Mouse (Mus musculus) forebrain, embryonic 11.5 days (tissue): ENCODE data around the gene Kctd18. TPM values are rescaled to one million over a fixed set of nuclear protein-coding genes. Genes with fewer than 3 reads are reported as not detected.

ENCODE experiments used
- ATAC-seq: fragments of 200-750 bp; cut with Nextera tagmentation; replicated peaks from 2 replicates; pipeline ENCODE4 v1.8.0; 2017; ENCODE audit warnings: moderate TSS enrichment; ENCODE audit not compliant: low FRiP score
- DNase-seq: peaks from one replicate; pipeline ENCODE4 v3.0.0-alpha.2; 2017; ENCODE audit warnings: low spot score
- H3K27ac ChIP-seq: fragments of 300-500 bp; sonication (generic); 2 replicates; pipeline ENCODE4 v1.5.1; 2014; ENCODE audit warnings: low read depth, low read length
- H3K27me3 ChIP-seq: fragments of 300-500 bp; sonication (generic); 2 replicates; pipeline ENCODE4 v1.6.1; 2014; ENCODE audit warnings: mild to moderate bottlenecking, low read length, mixed read lengths; ENCODE audit not compliant: control insufficient read depth, insufficient read depth
- H3K36me3 ChIP-seq: fragments of 300-500 bp; sonication (generic); 2 replicates; pipeline ENCODE4 v1.6.1; 2014; ENCODE audit warnings: mild to moderate bottlenecking, low read length, moderate library complexity, mixed read lengths; ENCODE audit not compliant: control insufficient read depth, insufficient read depth
- H3K4me1 ChIP-seq: fragments of 300-500 bp; sonication (generic); replicated peaks from 2 replicates; pipeline ENCODE4 v1.6.1; 2014; ENCODE audit warnings: low read length, mixed read lengths; ENCODE audit not compliant: control insufficient read depth, insufficient read depth
- H3K4me2 ChIP-seq: fragments of 300-500 bp; sonication (generic); 2 replicates; pipeline ENCODE4 v1.6.1; 2014; ENCODE audit warnings: low read depth, mild to moderate bottlenecking, low read length, moderate library complexity, mixed read lengths; ENCODE audit not compliant: severe bottlenecking
- H3K4me3 ChIP-seq: fragments of 300-500 bp; sonication (generic); 2 replicates; pipeline ENCODE4 v1.5.1; 2014; ENCODE audit warnings: low read depth, low read length
- H3K9ac ChIP-seq: fragments of 300-500 bp; sonication (generic); 2 replicates; pipeline ENCODE4 v1.6.1; 2014; ENCODE audit warnings: low read length
- H3K9me3 ChIP-seq: fragments of 300-500 bp; sonication (generic); 2 replicates; pipeline ENCODE4 v1.6.1; 2016; ENCODE audit warnings: low read length, mixed read lengths; ENCODE audit not compliant: control insufficient read depth
- WGBS: fragments of 180-500 bp; shearing (Covaris S2); extraction: QIAGEN DNeasy Blood & Tissue Kit; methylation state at CpG from one replicate; pipeline ENCODE4 v1.1.7; 2014; 5-methylcytosine and 5-hydroxymethylcytosine counted together
- polyA plus RNA-seq: library from polyadenylated mRNA; unstranded; fragments of >200 nt; fragmentation: Nextera tagmentation; extraction: Ambion mirVana; gene quantifications from 2 replicates; pipeline ENCODE4 v1.2.1, GENCODE M21; 2014

Gene Kctd18
- polyA plus RNA-seq, 1 experiment from 2014 or later = 19.5 TPM

DNA sequence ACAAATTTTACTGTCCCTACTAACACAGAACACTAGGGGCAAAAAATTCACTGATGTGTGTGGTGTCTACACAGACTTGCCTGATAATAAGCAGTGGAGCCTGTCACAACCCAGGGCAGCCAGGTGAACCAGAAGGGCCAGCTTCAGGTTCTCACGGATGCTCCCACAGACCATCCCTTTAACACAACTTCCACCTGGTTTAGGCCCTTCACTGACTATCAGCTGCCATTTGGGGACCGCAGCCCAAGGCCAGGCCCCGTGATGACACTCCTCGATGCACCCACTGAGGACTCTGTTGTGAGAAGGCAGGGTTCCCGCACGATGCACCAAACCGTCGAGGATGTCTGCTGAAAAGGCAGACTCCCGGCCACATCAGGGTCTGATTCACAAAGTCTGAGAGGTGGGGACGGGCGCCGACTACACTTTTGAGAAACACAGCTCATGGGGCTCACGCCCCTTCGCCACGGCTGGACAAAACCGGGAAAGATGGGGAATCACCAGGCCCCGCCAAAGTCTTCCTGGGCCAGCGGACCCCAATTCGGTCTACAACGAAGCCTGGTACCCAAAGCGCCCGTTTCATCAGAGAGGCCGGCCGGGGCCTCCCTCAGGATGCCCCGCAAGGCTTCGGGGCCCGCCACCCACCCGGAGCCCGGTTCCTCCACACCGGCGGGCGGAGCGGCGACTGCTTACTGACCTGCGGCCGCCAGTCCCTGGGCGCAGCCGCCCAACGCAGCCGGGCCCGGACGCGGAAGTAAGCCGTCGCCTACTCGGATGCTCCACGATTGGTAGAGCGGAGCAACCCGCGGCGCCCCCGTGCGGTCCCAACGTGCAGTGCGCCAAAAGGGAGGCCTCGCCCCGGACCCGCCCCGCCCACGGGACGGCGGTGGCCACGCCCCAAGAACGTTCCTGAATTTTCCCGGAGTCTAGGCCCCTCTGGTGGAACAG is 49.2 kb downstream of the Kctd18 start:
- no peaks in the 10 kb centered on the region for H3K27me3 ChIP-seq
- 1% methylated on average over 65 of the region's 65 CpGs for WGBS
- H3K4me1 ChIP-seq = no peaks in the 10 kb centered on the region; the same call in 1 of the 2 replicates
- no peaks in the 10 kb centered on the region for H3K36me3 ChIP-seq
- peak overlapping the region; percentile 92 for H3K9ac ChIP-seq
- DNase-seq = peak; percentile 98
- peak overlapping the region; percentile 80 for H3K4me2 ChIP-seq
- peak overlapping the region; percentile 71 for H3K4me3 ChIP-seq
- peak; percentile 97 for ATAC-seq
- peak overlapping the region; percentile 46 for H3K27ac ChIP-seq
- H3K9me3 ChIP-seq = no peaks in the 10 kb centered on the region

DNA sequence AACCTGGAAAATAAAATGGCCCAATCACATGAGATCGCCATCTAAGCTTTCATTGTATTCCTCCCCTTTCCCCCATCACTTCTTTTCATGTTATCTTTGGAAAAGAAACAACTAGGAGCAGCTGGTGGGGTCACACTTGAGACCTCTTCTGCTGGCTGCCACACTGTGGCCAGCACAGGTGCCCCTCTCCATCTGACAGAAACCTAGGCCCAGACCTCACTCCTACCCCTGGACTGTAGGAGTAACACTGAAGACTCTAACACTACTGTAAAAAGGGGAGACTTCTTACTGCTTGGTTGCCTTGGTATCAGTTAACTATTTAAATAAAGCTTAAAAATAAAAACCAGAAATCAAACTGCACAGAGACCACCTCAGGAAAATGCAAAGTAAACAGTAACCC is 63.0 kb downstream of the Kctd18 start:
- ATAC-seq (no peak), DNase-seq (no peak)
- Histone ChIP-seq H3K27me3 (no peaks in the 10 kb centered on the region), H3K4me2 (no peak overlapping the region), H3K4me3 (no peak overlapping the region), H3K36me3 (no peaks in the 10 kb centered on the region), H3K9me3 (no peaks in the 10 kb centered on the region), H3K4me1 (no peaks in the 10 kb centered on the region), H3K27ac (no peak overlapping the region), H3K9ac (no peak overlapping the region)
- WGBS = 88% methylated on average over 1 of the region's 1 CpGs

DNA sequence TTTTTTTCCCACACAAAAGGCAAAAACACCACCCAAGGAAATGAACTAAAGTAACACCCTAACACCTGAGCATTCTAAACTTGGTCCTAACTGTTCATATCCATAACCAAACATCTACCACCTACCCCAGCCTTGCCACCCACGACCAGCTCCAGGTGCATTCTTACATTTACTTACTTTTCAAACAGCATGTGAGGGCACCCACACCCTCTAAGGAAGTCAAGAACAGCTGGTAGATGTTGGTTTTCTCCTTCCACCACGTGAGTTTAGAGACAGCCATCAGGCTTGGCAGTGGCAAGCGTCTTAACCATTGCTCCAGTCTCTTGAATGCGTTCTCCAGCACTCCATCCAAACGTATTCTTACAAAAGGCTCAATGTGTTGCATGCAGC is 64.4 kb downstream of the Kctd18 start:
- H3K4me3 ChIP-seq = no peak overlapping the region
- H3K4me1 ChIP-seq = no peaks in the 10 kb centered on the region
- H3K27ac ChIP-seq = no peak overlapping the region
- no peak overlapping the region for H3K4me2 ChIP-seq
- no peaks in the 10 kb centered on the region for H3K36me3 ChIP-seq
- H3K9me3 ChIP-seq = no peaks in the 10 kb centered on the region
- DNase-seq (no peak), ATAC-seq (no peak)
- 93% methylated on average over 5 of the region's 5 CpGs for WGBS
- H3K27me3 ChIP-seq = no peaks in the 10 kb centered on the region
- H3K9ac ChIP-seq = no peak overlapping the region

DNA sequence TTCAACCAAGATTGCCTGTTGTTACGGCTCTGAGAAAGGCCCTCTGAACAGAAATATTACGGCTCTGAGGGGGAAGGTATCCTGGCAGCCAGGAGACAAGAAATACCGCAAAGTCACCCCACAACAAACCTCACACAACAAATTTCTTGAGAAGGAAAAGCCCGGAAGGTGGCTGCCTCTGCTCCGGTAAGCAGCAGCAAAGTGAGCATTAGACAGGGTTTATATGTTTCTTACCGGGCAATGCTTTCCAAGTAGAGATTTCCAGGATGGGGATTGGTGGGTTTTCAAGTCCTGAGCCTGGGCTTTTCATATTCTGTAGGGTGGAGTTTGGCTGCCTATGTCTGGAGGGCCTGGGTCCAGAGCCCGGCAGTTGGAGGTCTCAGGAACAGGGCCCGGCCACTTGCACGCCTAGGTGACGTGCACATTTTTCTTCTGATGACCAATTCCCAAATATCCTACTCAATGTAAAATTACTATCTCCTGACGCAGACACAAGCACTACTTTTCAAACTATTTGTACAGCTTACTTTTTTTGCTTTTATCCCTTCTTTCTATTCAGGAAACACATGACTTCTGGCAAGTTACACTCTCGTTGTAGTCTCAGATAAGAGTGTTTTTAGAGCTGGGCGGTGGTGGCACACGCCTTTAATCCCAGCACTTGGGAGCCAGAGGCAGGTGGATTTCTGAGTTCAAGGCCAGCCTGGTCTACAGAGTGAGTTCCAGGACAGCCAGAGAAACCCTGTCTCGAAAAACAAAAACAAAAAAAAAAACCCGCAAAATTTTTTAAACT is 65.0 kb downstream of the Kctd18 start:
- no peak overlapping the region for H3K27ac ChIP-seq
- no peaks in the 10 kb centered on the region for H3K4me1 ChIP-seq
- DNase-seq (no peak), ATAC-seq (no peak)
- H3K4me2 ChIP-seq = no peak overlapping the region
- H3K27me3 ChIP-seq = no peaks in the 10 kb centered on the region
- 89% methylated on average over 16 of the region's 16 CpGs for WGBS
- H3K36me3 ChIP-seq = no peaks in the 10 kb centered on the region
- H3K9ac ChIP-seq = no peak overlapping the region
- H3K4me3 ChIP-seq = no peak overlapping the region
- H3K9me3 ChIP-seq = no peaks in the 10 kb centered on the region

DNA sequence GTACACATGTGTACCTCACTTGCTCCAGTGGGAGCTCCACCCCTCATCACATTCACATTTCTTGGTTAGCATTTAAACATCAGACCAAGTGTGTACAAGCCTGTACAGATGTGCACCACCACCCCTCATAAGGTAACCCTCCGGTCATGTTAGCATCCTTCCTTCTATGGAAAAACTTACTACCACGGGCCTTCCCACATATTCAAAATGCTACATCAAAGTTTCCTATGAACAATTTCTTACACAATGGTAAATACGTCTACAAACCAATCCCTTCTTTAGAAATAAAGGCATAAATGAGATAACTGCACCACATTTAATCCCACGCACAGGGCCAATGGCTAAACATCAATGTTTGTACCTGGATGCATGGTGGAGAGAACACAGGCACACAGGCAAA is 66.2 kb downstream of the Kctd18 start:
- H3K27me3 ChIP-seq = no peaks in the 10 kb centered on the region
- DNase-seq (no peak), ATAC-seq (no peak)
- no peak overlapping the region for H3K27ac ChIP-seq
- H3K4me2 ChIP-seq = no peak overlapping the region
- WGBS = 95% methylated on average over 4 of the region's 4 CpGs
- H3K4me3 ChIP-seq = no peak overlapping the region
- no peaks in the 10 kb centered on the region for H3K36me3 ChIP-seq
- H3K9me3 ChIP-seq = no peaks in the 10 kb centered on the region
- 0 out of 2 replicates have a peak, but pooled peaks cover 4% of the 10 kb centered on the region for H3K4me1 ChIP-seq
- no peak overlapping the region for H3K9ac ChIP-seq

DNA sequence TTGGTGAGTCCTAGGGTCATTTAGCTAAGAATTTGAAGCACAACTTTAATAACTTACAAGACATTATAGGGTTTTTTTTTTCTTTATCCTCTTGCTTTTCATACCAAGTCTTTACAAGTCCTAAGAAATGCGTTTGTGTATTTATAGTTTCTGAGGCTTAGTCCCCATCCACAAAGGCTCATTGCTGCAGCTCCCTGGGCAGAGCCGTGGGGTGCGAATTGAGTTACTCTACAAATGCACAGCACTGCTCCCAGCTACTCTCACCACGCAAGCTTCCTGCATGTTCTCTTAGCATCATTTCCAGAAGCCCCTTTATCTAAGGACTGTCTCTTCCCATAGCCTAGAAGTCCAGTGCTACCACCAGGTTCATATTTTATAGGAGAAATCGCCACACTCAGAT is 69.0 kb downstream of the Kctd18 start:
- Histone ChIP-seq H3K27me3 (no peaks in the 10 kb centered on the region), H3K36me3 (no peaks in the 10 kb centered on the region), H3K9ac (no peak overlapping the region), H3K4me3 (no peak overlapping the region), H3K27ac (no peak overlapping the region), H3K4me1 (0 out of 2 replicates have a peak, but pooled peaks cover 4% of the 10 kb centered on the region), H3K9me3 (no peaks in the 10 kb centered on the region), H3K4me2 (no peak overlapping the region)
- DNase-seq = no peak
- 59% methylated on average over 5 of the region's 5 CpGs for WGBS
- ATAC-seq = no peak

DNA sequence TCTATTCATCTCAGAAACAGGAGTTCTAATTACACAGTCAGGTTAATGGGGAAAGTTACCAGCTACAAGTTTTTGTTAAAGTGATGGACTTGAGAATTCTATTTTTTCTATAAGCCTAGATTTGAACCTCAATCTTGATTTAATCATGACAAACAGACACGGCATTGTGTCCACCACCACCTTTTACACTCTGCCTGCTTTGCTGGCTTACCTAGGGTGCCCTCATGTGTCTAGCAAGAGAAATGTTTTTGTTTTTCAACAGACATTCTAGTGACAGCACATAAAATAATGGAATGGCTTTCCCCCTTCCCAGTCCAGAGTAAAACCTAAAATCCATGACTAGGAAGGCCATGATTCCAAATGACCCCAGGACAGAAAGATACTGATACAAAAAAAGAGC is 69.6 kb downstream of the Kctd18 start:
- no peak for DNase-seq
- 3% methylated on average over 1 of the region's 1 CpGs for WGBS
- no peaks in the 10 kb centered on the region for H3K27me3 ChIP-seq
- no peak overlapping the region for H3K9ac ChIP-seq
- no peaks in the 10 kb centered on the region for H3K36me3 ChIP-seq
- no peak overlapping the region for H3K4me2 ChIP-seq
- 0 out of 2 replicates have a peak, but pooled peaks cover 4% of the 10 kb centered on the region for H3K4me1 ChIP-seq
- no peak overlapping the region for H3K27ac ChIP-seq
- ATAC-seq = no peak
- H3K4me3 ChIP-seq = no peak overlapping the region
- H3K9me3 ChIP-seq = no peaks in the 10 kb centered on the region

DNA sequence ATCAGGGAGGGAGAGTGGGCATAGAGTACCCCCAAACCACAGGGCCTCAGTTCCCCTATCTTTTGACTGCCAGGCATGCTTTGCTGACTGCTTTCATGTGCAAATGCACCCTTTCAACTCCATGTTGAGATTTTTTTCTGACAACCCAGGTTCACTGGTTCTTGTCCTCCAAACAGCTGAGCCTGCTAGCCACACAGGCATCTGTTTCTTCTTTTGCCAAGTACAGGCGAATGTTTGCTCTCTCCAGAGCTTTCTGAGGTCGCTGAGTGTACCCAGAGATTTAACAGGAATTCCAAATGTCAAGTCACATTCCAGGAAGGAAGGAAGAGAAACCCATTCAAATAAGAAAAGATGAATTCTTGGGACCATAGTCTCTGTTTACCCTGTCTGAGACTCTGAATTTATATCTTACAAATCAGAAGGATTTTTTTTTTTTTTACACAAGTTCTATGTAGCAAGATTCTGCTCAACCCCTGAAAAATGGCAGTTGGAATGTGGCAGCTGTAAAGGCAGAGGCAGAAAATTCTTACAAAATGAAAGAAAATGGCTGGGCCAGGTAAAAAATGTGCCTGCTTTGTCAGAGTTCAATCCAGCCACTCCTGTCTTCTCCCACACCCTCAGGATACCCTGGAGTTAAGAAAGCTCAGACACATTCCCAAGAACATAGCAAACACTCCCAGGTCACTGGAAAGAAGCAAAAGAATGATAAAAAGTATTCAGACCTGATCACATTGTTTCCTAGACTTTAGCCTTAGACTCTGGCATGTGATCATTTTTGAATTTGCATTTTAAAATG is 71.0 kb downstream of the Kctd18 start:
- Histone ChIP-seq H3K9ac (no peak overlapping the region), H3K4me3 (no peak overlapping the region), H3K9me3 (no peaks in the 10 kb centered on the region), H3K36me3 (no peaks in the 10 kb centered on the region), H3K27ac (no peak overlapping the region), H3K4me2 (no peak overlapping the region), H3K27me3 (no peaks in the 10 kb centered on the region), H3K4me1 (0 out of 2 replicates have a peak, but pooled peaks cover 4% of the 10 kb centered on the region)
- DNase-seq (no peak), ATAC-seq (no peak)
- whole genome bisulfite sequencing = 39% methylated on average over 2 of the region's 2 CpGs
